Mouse (Mus musculus): ENCODE measurements at regions not wholly inside any gene's neighbourhood (a gene's known extent, or its start where the extent isn't known, plus 50 kb on each side); places are given as distances from the start of the nearest gene placed in this dataset.

GRCm38 (mm10) chr2:107183066-107183465 is 107.4 kb upstream of the Kcna4 start:
- TF ChIP-seq POLR2A (IDR thresholded peaks at IDR 0.05; ENCODE audit: borderline replicate concordance, low read depth, low read length), result no peak
- TF ChIP-seq CTCF (IDR thresholded peaks at IDR 0.05; ENCODE audit: low read depth, low read length), result no peak
- no peak overlapping the region for H3K27ac ChIP-seq (ENCODE audit: insufficient read depth, low read depth, low read length)
- 0 out of 2 replicates have a peak, but pooled peaks cover 2% of the 10 kb centered on the region for H3K4me1 ChIP-seq (ENCODE audit: control insufficient read depth, insufficient read depth, low read length)
- no peak overlapping the region for H3K4me3 ChIP-seq (ENCODE audit: insufficient read depth, low read length)

GRCm38 (mm10) chr2:107184864-107185263 is 105.6 kb upstream of the Kcna4 start:
- TF ChIP-seq CTCF (IDR thresholded peaks at IDR 0.05; ENCODE audit: low read depth, low read length) (no peak), POLR2A (IDR thresholded peaks at IDR 0.05; ENCODE audit: borderline replicate concordance, low read depth, low read length) (no peak)
- H3K27ac ChIP-seq (ENCODE audit: insufficient read depth, low read depth, low read length), result no peak overlapping the region
- H3K4me1 ChIP-seq (ENCODE audit: control insufficient read depth, insufficient read depth, low read length), result 0 out of 2 replicates have a peak, but pooled peaks cover 2% of the 10 kb centered on the region
- no peak overlapping the region for H3K4me3 ChIP-seq (ENCODE audit: insufficient read depth, low read length)

GRCm38 (mm10) chr2:107201856-107202473 is 88.5 kb upstream of the Kcna4 start:
- TF ChIP-seq POLR2A (IDR thresholded peaks at IDR 0.05; ENCODE audit: borderline replicate concordance, low read depth, low read length) (no peak), CTCF (IDR thresholded peaks at IDR 0.05; ENCODE audit: low read depth, low read length) (no peak)
- Histone ChIP-seq H3K4me1 (ENCODE audit: control insufficient read depth, insufficient read depth, low read length) (no peaks in the 10 kb centered on the region), H3K4me3 (ENCODE audit: insufficient read depth, low read length) (no peak overlapping the region), H3K27ac (ENCODE audit: insufficient read depth, low read depth, low read length) (no peak overlapping the region)

- no peak for TF ChIP-seq POLR2A (IDR thresholded peaks at IDR 0.05; ENCODE audit: borderline replicate concordance, low read depth, low read length)
- no peak for TF ChIP-seq CTCF (IDR thresholded peaks at IDR 0.05; ENCODE audit: low read depth, low read length)
- no peaks in the 10 kb centered on the region for H3K4me1 ChIP-seq (ENCODE audit: control insufficient read depth, insufficient read depth, low read length)
- H3K27ac ChIP-seq (ENCODE audit: insufficient read depth, low read depth, low read length), result no peak overlapping the region
- no peak overlapping the region for H3K4me3 ChIP-seq (ENCODE audit: insufficient read depth, low read length)
These were observed 88.0 kb upstream of the Kcna4 start for GRCm38 (mm10) chr2:107202474-107202858.

- Histone ChIP-seq H3K4me3 (ENCODE audit: insufficient read depth, low read length) (no peak overlapping the region), H3K27ac (ENCODE audit: insufficient read depth, low read depth, low read length) (no peak overlapping the region), H3K4me1 (ENCODE audit: control insufficient read depth, insufficient read depth, low read length) (peaks cover 19% of the 10 kb centered on the region)
- TF ChIP-seq CTCF (IDR thresholded peaks at IDR 0.05; ENCODE audit: low read depth, low read length) (no peak), POLR2A (IDR thresholded peaks at IDR 0.05; ENCODE audit: borderline replicate concordance, low read depth, low read length) (no peak)
These were observed 68.9 kb upstream of the Kcna4 start for GRCm38 (mm10) chr2:107221544-107221943.

GRCm38 (mm10) chr2:107224679-107225078 is 65.8 kb upstream of the Kcna4 start:
- Histone ChIP-seq H3K4me1 (ENCODE audit: control insufficient read depth, insufficient read depth, low read length) (peaks cover 40% of the 10 kb centered on the region), H3K4me3 (ENCODE audit: insufficient read depth, low read length) (no peak overlapping the region), H3K27ac (ENCODE audit: insufficient read depth, low read depth, low read length) (peak overlapping the region; percentile 75)
- TF ChIP-seq POLR2A (IDR thresholded peaks at IDR 0.05; ENCODE audit: borderline replicate concordance, low read depth, low read length), result no peak
- no peak for TF ChIP-seq CTCF (IDR thresholded peaks at IDR 0.05; ENCODE audit: low read depth, low read length)

- H3K27ac ChIP-seq (ENCODE audit: insufficient read depth, low read depth, low read length), result peak overlapping the region; percentile 52; the same call in 1 of the 2 replicates
- H3K4me1 ChIP-seq (ENCODE audit: control insufficient read depth, insufficient read depth, low read length), result peaks cover 38% of the 10 kb centered on the region
- TF ChIP-seq POLR2A (IDR thresholded peaks at IDR 0.05; ENCODE audit: borderline replicate concordance, low read depth, low read length), result no peak
- TF ChIP-seq CTCF (IDR thresholded peaks at IDR 0.05; ENCODE audit: low read depth, low read length), result no peak
- no peak overlapping the region for H3K4me3 ChIP-seq (ENCODE audit: insufficient read depth, low read length)
These were observed 63.0 kb upstream of the Kcna4 start for GRCm38 (mm10) chr2:107227486-107227885.

- TF ChIP-seq CTCF (IDR thresholded peaks at IDR 0.05; ENCODE audit: low read depth, low read length) (no peak), POLR2A (IDR thresholded peaks at IDR 0.05; ENCODE audit: borderline replicate concordance, low read depth, low read length) (no peak)
- Histone ChIP-seq H3K27ac (ENCODE audit: insufficient read depth, low read depth, low read length) (peak overlapping the region; percentile 52), H3K4me3 (ENCODE audit: insufficient read depth, low read length) (no peak overlapping the region), H3K4me1 (ENCODE audit: control insufficient read depth, insufficient read depth, low read length) (peaks cover 36% of the 10 kb centered on the region)
These were observed 62.2 kb upstream of the Kcna4 start for GRCm38 (mm10) chr2:107228287-107228686.

- Histone ChIP-seq H3K4me3 (ENCODE audit: insufficient read depth, low read length) (no peak overlapping the region), H3K4me1 (ENCODE audit: control insufficient read depth, insufficient read depth, low read length) (peaks cover 20% of the 10 kb centered on the region), H3K27ac (ENCODE audit: insufficient read depth, low read depth, low read length) (no peak overlapping the region)
- no peak for TF ChIP-seq CTCF (IDR thresholded peaks at IDR 0.05; ENCODE audit: low read depth, low read length)
- no peak for TF ChIP-seq POLR2A (IDR thresholded peaks at IDR 0.05; ENCODE audit: borderline replicate concordance, low read depth, low read length)
These were observed 58.8 kb upstream of the Kcna4 start for GRCm38 (mm10) chr2:107231680-107232079.

- TF ChIP-seq POLR2A (IDR thresholded peaks at IDR 0.05; ENCODE audit: borderline replicate concordance, low read depth, low read length), result no peak
- no peak for TF ChIP-seq CTCF (IDR thresholded peaks at IDR 0.05; ENCODE audit: low read depth, low read length)
- H3K4me1 ChIP-seq (ENCODE audit: control insufficient read depth, insufficient read depth, low read length), result peaks cover 9% of the 10 kb centered on the region
- no peak overlapping the region for H3K4me3 ChIP-seq (ENCODE audit: insufficient read depth, low read length)
- H3K27ac ChIP-seq (ENCODE audit: insufficient read depth, low read depth, low read length), result no peak overlapping the region
These were observed 57.6 kb upstream of the Kcna4 start for GRCm38 (mm10) chr2:107232885-107233284.
